Mouse (Mus musculus) limb, embryonic 13.5 days (tissue): ENCODE measurements around the gene Fyn. TPM values are rescaled to one million over a fixed set of nuclear protein-coding genes. Genes with fewer than 3 reads are reported as not detected.
A peak's percentile ranks its signal among the peaks of the same experiment; 100 is the strongest.

ENCODE experiments used
- ATAC-seq: fragments of 200-750 bp; cut with Nextera tagmentation; 2 replicates; pipeline ENCODE4 v1.8.0; 2017; ENCODE audit warnings: low read depth, moderate number of reproducible peaks, moderate TSS enrichment; ENCODE audit not compliant: low FRiP score
- H3K27ac ChIP-seq: fragments of 300-500 bp; sonication (generic); 2 replicates; pipeline ENCODE4 v1.5.1; 2015; ENCODE audit warnings: inconsistent platforms, mild to moderate bottlenecking, moderate library complexity
- H3K27me3 ChIP-seq: fragments of 300-500 bp; sonication (generic); 2 replicates; pipeline ENCODE4 v1.6.1; 2015; ENCODE audit warnings: mild to moderate bottlenecking, inconsistent platforms
- H3K36me3 ChIP-seq: fragments of 300-500 bp; sonication (generic); 2 replicates; pipeline ENCODE4 v1.6.1; 2015; ENCODE audit warnings: inconsistent platforms, mild to moderate bottlenecking, moderate library complexity
- H3K4me1 ChIP-seq: fragments of 300-500 bp; sonication (generic); 2 replicates; pipeline ENCODE4 v1.6.1; 2015; ENCODE audit warnings: inconsistent platforms
- H3K4me2 ChIP-seq: fragments of 300-500 bp; sonication (generic); replicated peaks from 2 replicates; pipeline ENCODE4 v1.6.1; 2015; ENCODE audit warnings: inconsistent platforms, mild to moderate bottlenecking, moderate library complexity
- H3K4me3 ChIP-seq: fragments of 300-500 bp; sonication (generic); 2 replicates; pipeline ENCODE4 v1.5.1; 2015; ENCODE audit warnings: moderate library complexity, mild to moderate bottlenecking, inconsistent platforms
- H3K9ac ChIP-seq: fragments of 300-500 bp; sonication (generic); 2 replicates; pipeline ENCODE4 v1.6.1; 2015; ENCODE audit warnings: mild to moderate bottlenecking, inconsistent platforms
- H3K9me3 ChIP-seq: fragments of 300-500 bp; sonication (generic); 2 replicates; pipeline ENCODE4 v1.6.1; 2016; ENCODE audit warnings: inconsistent platforms
- WGBS: fragments of 180-500 bp; shearing (Covaris S2); methylation state at CpG from one replicate; pipeline ENCODE4 v1.1.7; 2015; 5-methylcytosine and 5-hydroxymethylcytosine counted together
- polyA plus RNA-seq: library from polyadenylated mRNA; unstranded; fragments of >200 nt; fragmentation: Nextera tagmentation; extraction: Ambion mirVana; gene quantifications from 2 replicates; pipeline ENCODE4 v1.2.1, GENCODE M21; 2015

The Fyn gene
- polyA plus RNA-seq, 1 experiment from 2014 or later, result 28.0 TPM

- ATAC-seq, result no peak
- H3K36me3 ChIP-seq, result no peaks in the 10 kb centered on the region
- no peaks in the 10 kb centered on the region for H3K27me3 ChIP-seq
- no peaks in the 10 kb centered on the region for H3K9me3 ChIP-seq
- WGBS, result 75% methylated on average over 14 of the region's 14 CpGs
- H3K9ac ChIP-seq, result no peak overlapping the region
- H3K27ac ChIP-seq, result no peak overlapping the region
- H3K4me1 ChIP-seq, result peaks cover 33% of the 10 kb centered on the region
- no peak overlapping the region for H3K4me2 ChIP-seq
- H3K4me3 ChIP-seq, result no peak overlapping the region
Observed at GRCm38 (mm10) chr10:39432648-39433568, 64.3 kb downstream of the Fyn start.

GRCm38 (mm10) chr10:39433893-39434292 is 65.2 kb downstream of the Fyn start:
- Histone ChIP-seq H3K27me3 (no peaks in the 10 kb centered on the region), H3K9me3 (no peaks in the 10 kb centered on the region), H3K27ac (no peak overlapping the region), H3K4me2 (no peak overlapping the region), H3K4me3 (no peak overlapping the region), H3K9ac (no peak overlapping the region), H3K4me1 (peaks cover 39% of the 10 kb centered on the region), H3K36me3 (no peaks in the 10 kb centered on the region)
- 86% methylated on average over 7 of the region's 7 CpGs for WGBS
- no peak for ATAC-seq

DNA sequence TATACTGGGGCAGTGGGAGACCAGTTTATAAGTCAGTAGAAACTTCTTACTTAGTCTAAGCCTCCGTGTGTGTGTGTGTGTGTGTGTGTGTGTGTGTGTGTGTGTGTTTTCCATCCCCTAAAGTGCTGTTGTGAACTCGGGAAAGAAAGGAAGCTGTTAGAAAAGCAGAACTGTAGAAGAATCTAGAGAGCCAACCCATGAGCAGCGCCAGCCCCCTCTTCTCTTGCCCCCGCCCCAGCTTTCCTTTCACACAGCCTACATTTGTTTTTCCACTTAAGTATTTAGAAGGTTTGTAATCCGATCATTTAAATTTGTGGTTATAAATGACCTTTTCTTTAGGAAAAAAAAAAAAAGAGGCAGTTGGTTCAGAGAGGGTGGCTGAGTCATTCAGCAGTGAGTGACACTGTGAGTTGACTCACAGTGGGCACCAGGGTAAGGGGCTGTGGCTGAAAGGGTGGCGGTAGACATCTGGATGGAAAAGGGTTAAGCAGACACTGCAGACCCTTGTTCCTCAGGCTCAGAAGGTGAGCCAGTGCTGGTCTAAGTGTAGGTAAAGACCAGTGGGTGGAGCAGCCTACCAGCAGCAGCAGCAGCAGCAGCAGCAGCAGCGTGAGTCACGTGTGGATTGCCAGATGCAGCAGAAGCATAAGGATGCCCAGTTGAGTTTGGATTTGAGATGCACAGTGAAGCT is 66.2 kb downstream of the Fyn start:
- no peak overlapping the region for H3K4me3 ChIP-seq
- no peaks in the 10 kb centered on the region for H3K27me3 ChIP-seq
- no peak overlapping the region for H3K27ac ChIP-seq
- H3K9ac ChIP-seq, result no peak overlapping the region
- 48% methylated on average over 8 of the region's 8 CpGs for WGBS
- no peaks in the 10 kb centered on the region for H3K36me3 ChIP-seq
- H3K9me3 ChIP-seq, result no peaks in the 10 kb centered on the region
- H3K4me1 ChIP-seq, result peaks cover 47% of the 10 kb centered on the region
- H3K4me2 ChIP-seq, result no peak overlapping the region
- no peak for ATAC-seq

GRCm38 (mm10) chr10:39438905-39439304 is 70.2 kb downstream of the Fyn start:
- 41% methylated on average over 5 of the region's 5 CpGs for WGBS
- Histone ChIP-seq H3K36me3 (no peaks in the 10 kb centered on the region), H3K9me3 (no peaks in the 10 kb centered on the region), H3K4me1 (peaks cover 38% of the 10 kb centered on the region), H3K9ac (no peak overlapping the region), H3K4me3 (no peak overlapping the region), H3K27me3 (no peaks in the 10 kb centered on the region), H3K27ac (no peak overlapping the region), H3K4me2 (no peak overlapping the region)
- no peak for ATAC-seq

- WGBS, result 70% methylated on average over 9 of the region's 9 CpGs
- Histone ChIP-seq H3K36me3 (no peaks in the 10 kb centered on the region), H3K9ac (peak overlapping the region; percentile 43; the same call in 1 of the 2 replicates), H3K27ac (no peak overlapping the region), H3K4me3 (no peak overlapping the region), H3K27me3 (no peaks in the 10 kb centered on the region), H3K4me1 (peaks cover 23% of the 10 kb centered on the region), H3K9me3 (no peaks in the 10 kb centered on the region), H3K4me2 (no peak overlapping the region)
- ATAC-seq, result no peak
Observed at GRCm38 (mm10) chr10:39440506-39440905, 71.9 kb downstream of the Fyn start.

DNA sequence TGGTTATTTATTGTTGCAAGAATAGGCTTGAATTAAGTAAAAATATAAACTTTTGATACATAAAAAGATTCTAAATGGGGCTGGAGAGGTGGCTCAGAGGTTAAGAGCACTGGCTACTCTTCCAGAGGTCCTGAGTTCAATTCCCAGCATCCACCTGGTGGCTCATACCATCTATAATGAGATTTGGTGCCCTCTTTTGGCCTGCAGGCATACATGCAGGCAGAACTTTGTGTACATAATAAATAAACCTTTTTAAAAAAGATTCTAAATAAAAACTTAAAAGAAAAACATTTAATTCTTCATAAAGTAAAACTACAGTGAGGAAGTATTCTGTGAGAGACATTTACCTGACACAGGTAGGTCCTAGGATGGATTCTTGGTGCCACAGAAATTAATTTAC is 73.0 kb downstream of the Fyn start:
- Histone ChIP-seq H3K27me3 (no peaks in the 10 kb centered on the region), H3K4me3 (no peak overlapping the region), H3K27ac (no peak overlapping the region), H3K4me1 (peaks cover 23% of the 10 kb centered on the region), H3K4me2 (no peak overlapping the region), H3K36me3 (no peaks in the 10 kb centered on the region), H3K9ac (no peak overlapping the region), H3K9me3 (no peaks in the 10 kb centered on the region)
- ATAC-seq, result no peak

- H3K9me3 ChIP-seq, result no peaks in the 10 kb centered on the region
- whole genome bisulfite sequencing, result 50% methylated on average over 2 of the region's 2 CpGs
Observed at GRCm38 (mm10) chr10:39443122-39443521, 74.5 kb downstream of the Fyn start.

DNA sequence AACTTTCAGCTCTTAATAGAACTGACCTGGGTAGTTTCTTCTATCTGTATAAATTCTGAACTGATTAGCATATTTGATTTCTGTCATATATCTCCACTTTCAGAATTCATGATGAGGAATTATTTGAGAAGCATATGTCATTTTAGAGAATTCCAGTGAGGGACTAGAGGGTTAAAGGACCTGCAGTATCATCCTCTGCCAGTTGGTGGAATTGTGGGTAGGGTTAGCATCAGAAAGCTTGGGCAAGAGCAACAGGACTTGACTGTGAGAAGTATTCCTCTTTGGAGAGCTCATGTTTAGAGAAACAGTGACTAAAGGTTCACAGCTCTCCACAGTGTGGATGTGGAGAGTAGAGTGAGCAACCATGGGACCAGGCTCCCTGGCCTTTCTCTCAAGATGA is 75.3 kb downstream of the Fyn start:
- H3K4me1 ChIP-seq, result peaks cover 24% of the 10 kb centered on the region
- H3K9me3 ChIP-seq, result no peaks in the 10 kb centered on the region
- no peaks in the 10 kb centered on the region for H3K27me3 ChIP-seq
- no peaks in the 10 kb centered on the region for H3K36me3 ChIP-seq
- no peak overlapping the region for H3K4me2 ChIP-seq
- no peak overlapping the region for H3K27ac ChIP-seq
- no peak overlapping the region for H3K4me3 ChIP-seq
- H3K9ac ChIP-seq, result no peak overlapping the region
- no peak for ATAC-seq

More at GRCm38 (mm10) chr10:39443122-39443521, 74.5 kb downstream of the Fyn start:
- Histone ChIP-seq H3K27ac (no peak overlapping the region), H3K9ac (no peak overlapping the region), H3K27me3 (no peaks in the 10 kb centered on the region), H3K4me1 (peaks cover 29% of the 10 kb centered on the region), H3K4me2 (no peak overlapping the region), H3K4me3 (no peak overlapping the region), H3K36me3 (no peaks in the 10 kb centered on the region)
- no peak for ATAC-seq

DNA sequence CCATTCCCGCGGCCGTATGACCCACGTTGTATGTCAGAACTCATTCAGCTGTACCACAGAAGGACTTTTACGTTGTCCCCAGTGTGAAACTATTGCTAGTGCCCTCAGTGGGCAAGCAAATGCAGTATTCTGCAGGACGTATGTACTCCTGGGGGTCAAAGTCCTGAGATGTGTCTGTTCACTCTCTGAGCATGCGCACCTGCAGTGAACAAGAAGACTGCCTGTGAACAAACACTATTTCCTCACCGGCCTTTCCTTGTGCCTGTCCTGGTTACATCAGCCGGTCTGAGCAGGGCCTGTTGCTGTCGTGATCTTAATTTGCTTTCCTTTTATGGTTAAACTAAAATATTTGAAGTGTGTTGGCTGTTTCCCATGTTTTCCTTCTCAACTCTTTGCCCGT is 77.2 kb downstream of the Fyn start:
- H3K4me1 ChIP-seq, result peaks cover 33% of the 10 kb centered on the region
- no peak overlapping the region for H3K4me3 ChIP-seq
- no peak overlapping the region for H3K9ac ChIP-seq
- WGBS, result 85% methylated on average over 11 of the region's 11 CpGs
- no peaks in the 10 kb centered on the region for H3K9me3 ChIP-seq
- no peak overlapping the region for H3K27ac ChIP-seq
- H3K36me3 ChIP-seq, result no peaks in the 10 kb centered on the region
- H3K4me2 ChIP-seq, result no peak overlapping the region
- no peak for ATAC-seq
- H3K27me3 ChIP-seq, result no peaks in the 10 kb centered on the region

- H3K4me1 ChIP-seq, result peaks cover 38% of the 10 kb centered on the region
- H3K4me3 ChIP-seq, result no peak overlapping the region
- H3K27ac ChIP-seq, result no peak overlapping the region
- no peaks in the 10 kb centered on the region for H3K27me3 ChIP-seq
- no peak for ATAC-seq
- 91% methylated on average over 5 of the region's 5 CpGs for WGBS
- no peaks in the 10 kb centered on the region for H3K9me3 ChIP-seq
- no peaks in the 10 kb centered on the region for H3K36me3 ChIP-seq
- no peak overlapping the region for H3K9ac ChIP-seq
- H3K4me2 ChIP-seq, result no peak overlapping the region
Observed at GRCm38 (mm10) chr10:39446706-39447105, 78.1 kb downstream of the Fyn start.

GRCm38 (mm10) chr10:39449179-39449578 is 80.5 kb downstream of the Fyn start:
- no peaks in the 10 kb centered on the region for H3K9me3 ChIP-seq
- H3K27ac ChIP-seq, result no peak overlapping the region
- peaks cover 36% of the 10 kb centered on the region for H3K4me1 ChIP-seq
- no peaks in the 10 kb centered on the region for H3K27me3 ChIP-seq
- H3K4me3 ChIP-seq, result no peak overlapping the region
- no peak for ATAC-seq
- H3K9ac ChIP-seq, result no peak overlapping the region
- 47% methylated on average over 4 of the region's 4 CpGs for WGBS
- no peak overlapping the region for H3K4me2 ChIP-seq
- no peaks in the 10 kb centered on the region for H3K36me3 ChIP-seq

- H3K4me3 ChIP-seq, result no peak overlapping the region
- H3K4me2 ChIP-seq, result no peak overlapping the region
- peak overlapping the region; percentile 22; the same call in 1 of the 2 replicates for H3K27ac ChIP-seq
- H3K27me3 ChIP-seq, result no peaks in the 10 kb centered on the region
- H3K9ac ChIP-seq, result no peak overlapping the region
- H3K9me3 ChIP-seq, result no peaks in the 10 kb centered on the region
- no peaks in the 10 kb centered on the region for H3K36me3 ChIP-seq
- ATAC-seq, result no peak
- H3K4me1 ChIP-seq, result peaks cover 40% of the 10 kb centered on the region
- WGBS, result 70% methylated on average over 8 of the region's 8 CpGs
Observed at GRCm38 (mm10) chr10:39450356-39450755, 81.7 kb downstream of the Fyn start.
